Mouse (Mus musculus) heart, postnatal 0 days (tissue): ENCODE measurements around the gene Rundc1. TPM values are rescaled to one million over a fixed set of nuclear protein-coding genes. Genes with fewer than 3 reads are reported as not detected.

ENCODE experiments used
- ATAC-seq: fragments of 200-750 bp; cut with Nextera tagmentation; 2 replicates; pipeline ENCODE4 v1.8.0; 2017; ENCODE audit warnings: low read depth, moderate number of reproducible peaks, moderate library complexity; ENCODE audit not compliant: insufficient read depth
- DNase-seq: peaks from one replicate; pipeline ENCODE4 v3.0.0-alpha.2; 2016; ENCODE audit warnings: low spot score
- H3K27ac ChIP-seq: fragments of 300-500 bp; sonication (generic); 2 replicates; pipeline ENCODE4 v1.5.1; 2014; ENCODE audit warnings: low read depth, mild to moderate bottlenecking
- H3K27me3 ChIP-seq: fragments of 300-500 bp; sonication (generic); 2 replicates; pipeline ENCODE4 v1.6.1; 2014; ENCODE audit warnings: low read length, mixed read lengths; ENCODE audit not compliant: control insufficient read depth, insufficient read depth
- H3K36me3 ChIP-seq: fragments of 300-500 bp; sonication (generic); replicated peaks from 2 replicates; pipeline ENCODE4 v1.6.1; 2014; ENCODE audit warnings: low read length, mixed read lengths; ENCODE audit not compliant: control insufficient read depth, insufficient read depth
- H3K4me1 ChIP-seq: fragments of 300-500 bp; sonication (generic); 2 replicates; pipeline ENCODE4 v1.6.1; 2014; ENCODE audit warnings: antibody characterized with exemption; ENCODE audit not compliant: control insufficient read depth, insufficient read depth
- H3K4me2 ChIP-seq: fragments of 300-500 bp; sonication (generic); 2 replicates; pipeline ENCODE4 v1.6.1; 2014; ENCODE audit warnings: low read depth, mild to moderate bottlenecking, low read length, moderate library complexity
- H3K4me3 ChIP-seq: fragments of 300-500 bp; sonication (generic); 2 replicates; pipeline ENCODE4 v1.5.1; 2014; ENCODE audit warnings: low read depth, low read length
- H3K9ac ChIP-seq: fragments of 300-500 bp; sonication (generic); replicated peaks from 2 replicates; pipeline ENCODE4 v1.6.1; 2014; ENCODE audit warnings: low read depth, low read length, mixed read lengths
- H3K9me3 ChIP-seq: fragments of 300-500 bp; sonication (generic); replicated peaks from 2 replicates; pipeline ENCODE4 v1.6.1; 2016; ENCODE audit warnings: low read length; ENCODE audit not compliant: control insufficient read depth
- CTCF ChIP-seq: IDR thresholded peaks from 2 replicates; pipeline ENCODE4 v1.5.1; 2016; ENCODE audit warnings: antibody characterized with exemption, control low read depth, low read depth
- EP300 ChIP-seq: IDR thresholded peaks from 2 replicates; pipeline ENCODE4 v1.6.1; 2016; ENCODE audit warnings: antibody characterized with exemption, low read depth
- WGBS: fragments of 180-500 bp; shearing (Covaris S2); extraction: QIAGEN DNeasy Blood & Tissue Kit; methylation state at CpG from one replicate; pipeline ENCODE4 v1.1.7; 2014; 5-methylcytosine and 5-hydroxymethylcytosine counted together
- polyA plus RNA-seq: library from polyadenylated mRNA; unstranded; fragments of >200 nt; fragmentation: Nextera tagmentation; extraction: Ambion mirVana; gene quantifications from 2 replicates; pipeline ENCODE4 v1.2.1, GENCODE M21; 2015
- total RNA-seq: library from RNA; depleted of rRNA; stranded (reverse); fragments of >200 nt; gene quantifications from 2 replicates; pipeline ENCODE4 v1.2.3, GENCODE M21; 2014; ENCODE audit warnings: low replicate concordance

The Rundc1 gene
- total and polyA plus RNA-seq, 2 experiments from 2014 or later, result 7.5 to 11.7 TPM

DNA sequence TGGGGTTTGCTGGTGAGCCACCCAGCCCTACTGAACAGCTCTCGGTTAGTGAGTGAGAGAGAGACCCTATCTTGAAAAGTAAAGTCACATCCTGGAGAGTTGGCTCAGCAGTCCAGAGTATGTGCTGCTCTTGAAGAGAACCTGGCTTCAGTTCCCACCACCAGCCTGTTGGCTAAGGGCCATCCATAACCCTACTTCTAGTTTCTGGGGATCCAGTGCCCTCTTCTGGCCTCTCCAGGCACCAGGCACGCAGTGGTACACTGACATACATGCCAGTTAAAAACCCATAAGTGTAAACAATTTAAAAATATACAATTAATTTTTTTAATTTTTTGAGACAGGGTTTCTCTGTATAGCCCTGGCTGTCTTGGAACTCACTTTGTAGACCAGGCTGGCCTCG, 25.5 kb downstream of the Rundc1 start:
- Histone ChIP-seq H3K4me1 (peaks cover 15% of the 10 kb centered on the region), H3K4me3 (no peak overlapping the region), H3K9ac (no peak overlapping the region), H3K27ac (no peak overlapping the region), H3K9me3 (no peaks in the 10 kb centered on the region), H3K27me3 (no peaks in the 10 kb centered on the region), H3K4me2 (no peak overlapping the region), H3K36me3 (0 out of 2 replicates have a peak, but pooled peaks cover 2% of the 10 kb centered on the region)
- no peak; the same call in 1 of the 2 replicates for TF ChIP-seq CTCF
- whole genome bisulfite sequencing, result 84% methylated on average over 3 of the region's 3 CpGs
- DNase-seq (no peak), ATAC-seq (no peak)

DNA sequence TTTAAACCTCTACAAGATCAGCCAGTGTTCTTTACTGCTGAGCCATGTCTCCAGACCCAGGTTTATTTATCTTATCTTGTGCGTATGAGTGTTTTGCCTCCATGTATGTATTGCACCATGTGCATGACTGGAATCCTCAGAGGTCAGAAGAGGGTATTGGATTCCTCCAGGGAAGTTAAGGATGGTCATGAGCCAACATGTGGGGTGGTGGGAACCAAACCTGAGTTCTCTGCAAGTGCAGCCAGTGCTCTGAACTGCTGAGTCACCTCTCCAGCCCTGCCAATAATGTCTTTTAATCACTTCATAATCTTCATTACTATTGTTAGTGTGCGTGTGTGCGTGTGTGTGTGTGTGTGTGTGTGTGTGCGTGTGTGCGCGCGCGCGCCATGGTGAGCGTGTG, 26.7 kb downstream of the Rundc1 start:
- WGBS, result 91% methylated on average over 10 of the region's 10 CpGs
- ATAC-seq (no peak), DNase-seq (no peak)
- no peaks in the 10 kb centered on the region for H3K9me3 ChIP-seq
- no peak overlapping the region for H3K4me2 ChIP-seq
- no peak overlapping the region for H3K4me3 ChIP-seq
- H3K4me1 ChIP-seq, result peaks cover 15% of the 10 kb centered on the region
- no peaks in the 10 kb centered on the region for H3K27me3 ChIP-seq
- H3K27ac ChIP-seq, result no peak overlapping the region
- H3K9ac ChIP-seq, result no peak overlapping the region
- no peak for TF ChIP-seq CTCF
- TF ChIP-seq EP300, result no peak
- peaks cover 2% of the 10 kb centered on the region; the same call in 1 of the 2 replicates for H3K36me3 ChIP-seq

DNA sequence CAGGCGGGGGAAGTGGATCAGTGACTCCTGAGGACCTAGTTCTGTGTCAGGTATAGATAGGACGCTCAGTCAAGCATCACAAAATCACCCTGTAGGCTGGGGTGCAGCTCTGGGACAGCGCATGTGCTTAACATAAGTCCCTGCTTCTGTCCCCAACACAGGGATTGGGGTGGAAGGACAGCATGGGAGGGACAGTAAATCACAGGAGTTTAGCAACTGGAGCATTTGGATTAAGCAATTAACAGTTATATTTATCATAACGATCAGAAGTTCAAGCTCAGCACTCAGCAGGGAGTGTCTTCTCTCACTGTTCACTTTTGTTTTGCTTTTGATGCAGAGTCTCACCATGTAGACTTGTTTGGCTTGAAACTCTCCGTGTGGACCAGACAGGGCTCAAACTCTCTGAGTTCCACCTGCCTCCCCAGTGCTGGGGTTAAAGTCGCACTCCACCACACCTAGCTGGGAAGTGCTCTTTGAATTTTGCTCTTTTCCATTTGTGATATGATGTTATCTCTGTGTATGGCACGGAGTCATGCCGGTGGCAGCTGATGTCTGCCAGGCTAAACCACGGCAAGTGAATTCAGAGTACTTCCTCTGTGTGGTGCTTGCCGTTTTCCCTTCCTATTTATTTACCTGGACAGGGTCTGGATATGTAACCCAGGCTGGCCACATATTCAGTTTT, 27.3 kb downstream of the Rundc1 start:
- ATAC-seq (no peak), DNase-seq (no peak)
- H3K36me3 ChIP-seq, result peaks cover 9% of the 10 kb centered on the region
- H3K9me3 ChIP-seq, result no peaks in the 10 kb centered on the region
- 48% methylated on average over 10 of the region's 10 CpGs for WGBS
- TF ChIP-seq EP300, result no peak
- TF ChIP-seq CTCF, result no peak
- H3K4me3 ChIP-seq, result no peak overlapping the region
- H3K4me1 ChIP-seq, result peaks cover 15% of the 10 kb centered on the region
- H3K27ac ChIP-seq, result no peak overlapping the region
- H3K4me2 ChIP-seq, result no peak overlapping the region
- no peaks in the 10 kb centered on the region for H3K27me3 ChIP-seq
- no peak overlapping the region for H3K9ac ChIP-seq

DNA sequence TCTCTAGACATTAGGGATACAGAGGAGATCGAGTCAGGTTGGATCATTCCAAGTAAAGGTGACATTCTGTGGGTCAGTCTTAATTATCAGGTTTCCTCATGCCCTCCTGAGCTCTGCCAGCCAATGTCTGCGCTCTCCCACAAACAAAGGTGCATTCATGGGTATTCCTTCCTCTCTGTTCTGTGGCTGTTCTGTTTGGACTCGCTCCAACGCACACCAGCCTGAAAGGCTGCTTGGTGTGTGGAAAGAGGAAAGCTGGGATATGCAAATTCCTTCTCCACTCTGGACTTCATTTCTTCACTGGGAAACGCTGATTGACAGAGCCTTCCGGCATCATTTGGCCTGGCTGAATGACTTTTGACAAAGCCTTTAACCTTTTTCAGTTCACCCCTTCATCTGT, 29.8 kb downstream of the Rundc1 start:
- ATAC-seq (no peak), DNase-seq (no peak)
- Histone ChIP-seq H3K9me3 (no peaks in the 10 kb centered on the region), H3K27ac (no peak overlapping the region), H3K4me3 (no peak overlapping the region), H3K9ac (no peak overlapping the region), H3K36me3 (peaks cover 33% of the 10 kb centered on the region), H3K4me1 (peaks cover 10% of the 10 kb centered on the region; the same call in 1 of the 2 replicates), H3K4me2 (no peak overlapping the region), H3K27me3 (no peaks in the 10 kb centered on the region)
- TF ChIP-seq EP300 (no peak), CTCF (no peak)
- 62% methylated on average over 6 of the region's 6 CpGs for WGBS

DNA sequence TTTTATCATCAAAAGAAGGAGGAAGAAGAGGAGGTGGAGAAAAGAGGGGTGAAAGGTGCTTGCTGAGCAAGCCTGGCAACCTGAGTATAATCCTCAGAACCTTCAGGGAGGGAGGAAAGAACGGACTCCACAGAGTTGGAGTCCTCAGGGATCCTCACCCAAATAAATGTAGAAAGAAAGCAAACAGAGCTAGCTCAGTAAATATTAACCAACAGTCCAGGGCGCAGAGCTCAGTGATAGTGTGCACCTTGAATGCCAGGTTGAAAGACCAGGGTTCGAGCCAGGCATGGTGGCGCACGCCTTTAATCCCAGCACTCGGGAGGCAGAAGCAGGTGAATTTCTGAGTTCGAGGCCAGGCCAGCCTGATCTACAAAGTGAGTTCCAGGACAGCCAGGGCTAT, 30.7 kb downstream of the Rundc1 start:
- ATAC-seq, result no peak
- Histone ChIP-seq H3K9ac (no peak overlapping the region), H3K27me3 (no peaks in the 10 kb centered on the region), H3K27ac (no peak overlapping the region), H3K4me1 (peaks cover 10% of the 10 kb centered on the region; the same call in 1 of the 2 replicates), H3K4me3 (no peak overlapping the region), H3K4me2 (no peak overlapping the region), H3K9me3 (no peaks in the 10 kb centered on the region), H3K36me3 (peaks cover 42% of the 10 kb centered on the region)
- 88% methylated on average over 7 of the region's 7 CpGs for WGBS
- no peak for TF ChIP-seq EP300
- TF ChIP-seq CTCF, result no peak
- DNase-seq, result no peak

DNA sequence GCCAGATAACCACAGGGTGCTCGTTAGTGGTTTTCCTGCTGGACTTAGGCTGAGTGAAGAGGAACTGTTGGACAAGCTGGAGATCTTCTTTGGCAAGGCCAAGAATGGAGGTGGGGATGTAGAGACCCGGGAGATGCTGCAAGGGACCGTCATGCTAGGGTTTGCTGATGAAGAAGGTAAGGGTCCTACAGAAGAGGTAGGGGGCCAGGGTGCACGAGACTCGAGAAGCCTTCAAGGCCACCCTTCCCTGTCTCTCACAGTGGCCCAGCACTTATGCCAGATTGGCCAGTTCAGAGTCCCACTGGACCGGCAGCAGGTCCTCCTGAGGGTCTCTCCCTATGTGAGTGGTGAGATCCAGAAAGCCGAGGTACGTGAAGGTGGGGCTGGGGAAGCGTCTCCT, 32.7 kb downstream of the Rundc1 start:
- Histone ChIP-seq H3K4me3 (no peak overlapping the region), H3K9ac (no peak overlapping the region), H3K9me3 (no peaks in the 10 kb centered on the region), H3K27ac (no peak overlapping the region), H3K36me3 (peaks cover 62% of the 10 kb centered on the region), H3K4me1 (0 out of 2 replicates have a peak, but pooled peaks cover 4% of the 10 kb centered on the region), H3K4me2 (no peak overlapping the region), H3K27me3 (no peaks in the 10 kb centered on the region)
- TF ChIP-seq CTCF, result no peak
- no peak for TF ChIP-seq EP300
- no peak for DNase-seq
- 87% methylated on average over 9 of the region's 9 CpGs for WGBS
- no peak for ATAC-seq
